Mouse (Mus musculus) c-Kit-negative CD71-positive TER-119-positive erythroid progenitor cells, embryonic 14.5 days (primary cell): ENCODE results near the gene Prss54.

Source experiments
- DNase-seq: peaks from one replicate; pipeline ENCODE4 v3.0.0-alpha.2; 2013; ENCODE audit warnings: low read depth, low spot score

The Prss54 gene

DNA sequence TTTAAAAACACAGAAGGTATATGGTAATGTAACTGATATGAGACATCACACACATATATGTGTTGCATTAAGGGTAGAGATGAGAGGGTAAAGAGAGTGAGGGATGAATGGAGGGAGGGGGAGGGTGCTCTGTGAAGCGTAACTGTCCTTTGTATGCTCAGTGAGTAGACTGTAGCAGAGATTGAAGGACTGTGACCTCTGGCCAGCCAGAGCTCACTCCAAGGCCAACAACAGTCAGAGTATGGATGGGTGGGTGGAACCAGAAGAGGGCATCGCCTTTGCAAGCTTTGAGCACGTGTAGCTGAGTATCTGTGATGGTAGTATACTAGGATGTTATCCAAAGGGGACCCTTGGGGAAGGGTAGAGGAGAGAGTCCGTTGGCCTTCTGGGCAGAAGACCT lies 24.6 kb downstream of the Prss54 start:
- DNase-seq: no peak

GRCm38 (mm10) chr8:95549871-95550829 lies 26.0 kb downstream of the Prss54 start:
- no peak for DNase-seq

- no peak for DNase-seq
Measured at GRCm38 (mm10) chr8:95547931-95548330, 28.2 kb downstream of the Prss54 start.

DNA sequence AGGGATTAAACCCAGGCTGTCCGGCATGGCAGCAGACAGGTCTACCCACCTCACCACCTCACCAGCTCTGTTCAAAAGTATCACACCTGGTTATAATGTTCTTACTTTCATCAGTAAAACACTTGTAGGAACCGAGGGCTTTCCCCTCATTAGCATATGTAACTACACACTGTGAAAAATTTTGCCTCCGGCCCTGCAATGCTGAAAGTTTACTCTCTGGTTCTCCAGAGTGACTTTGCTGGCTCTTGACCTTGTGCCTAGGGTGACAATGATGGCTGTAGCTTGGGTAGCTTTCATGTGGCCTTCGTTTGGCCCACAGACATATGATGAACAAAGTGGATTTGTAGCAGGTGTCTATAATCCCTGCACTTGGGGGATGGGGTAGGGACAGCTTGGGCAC lies 29.2 kb downstream of the Prss54 start:
- DNase-seq: no peak

GRCm38 (mm10) chr8:95545815-95546214 lies 30.3 kb downstream of the Prss54 start:
- DNase-seq: no peak

- DNase-seq: no peak
Measured at GRCm38 (mm10) chr8:95543065-95543464, 33.1 kb downstream of the Prss54 start.

DNA sequence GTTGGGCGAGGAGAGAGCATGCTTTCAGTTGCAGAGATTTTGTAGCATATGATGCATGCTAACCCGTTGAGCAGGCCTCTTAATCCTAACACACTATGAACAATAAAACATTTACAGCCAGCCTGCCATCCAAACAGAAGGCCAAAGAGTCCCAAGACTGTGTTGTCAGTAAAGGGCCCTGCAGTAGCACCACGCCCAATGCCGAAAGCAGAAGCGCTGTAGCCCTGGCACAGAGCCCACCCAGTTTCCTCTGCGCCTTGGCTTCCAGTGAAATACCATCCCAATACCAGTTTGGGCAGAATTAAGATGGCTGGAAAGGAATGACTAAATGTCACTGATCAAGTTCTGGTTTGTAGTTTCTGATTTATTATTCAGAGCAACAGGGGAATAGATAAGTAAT lies 33.9 kb downstream of the Prss54 start:
- DNase-seq: no peak

GRCm38 (mm10) chr8:95539487-95539886 lies 36.7 kb downstream of the Prss54 start:
- DNase-seq: no peak

DNA sequence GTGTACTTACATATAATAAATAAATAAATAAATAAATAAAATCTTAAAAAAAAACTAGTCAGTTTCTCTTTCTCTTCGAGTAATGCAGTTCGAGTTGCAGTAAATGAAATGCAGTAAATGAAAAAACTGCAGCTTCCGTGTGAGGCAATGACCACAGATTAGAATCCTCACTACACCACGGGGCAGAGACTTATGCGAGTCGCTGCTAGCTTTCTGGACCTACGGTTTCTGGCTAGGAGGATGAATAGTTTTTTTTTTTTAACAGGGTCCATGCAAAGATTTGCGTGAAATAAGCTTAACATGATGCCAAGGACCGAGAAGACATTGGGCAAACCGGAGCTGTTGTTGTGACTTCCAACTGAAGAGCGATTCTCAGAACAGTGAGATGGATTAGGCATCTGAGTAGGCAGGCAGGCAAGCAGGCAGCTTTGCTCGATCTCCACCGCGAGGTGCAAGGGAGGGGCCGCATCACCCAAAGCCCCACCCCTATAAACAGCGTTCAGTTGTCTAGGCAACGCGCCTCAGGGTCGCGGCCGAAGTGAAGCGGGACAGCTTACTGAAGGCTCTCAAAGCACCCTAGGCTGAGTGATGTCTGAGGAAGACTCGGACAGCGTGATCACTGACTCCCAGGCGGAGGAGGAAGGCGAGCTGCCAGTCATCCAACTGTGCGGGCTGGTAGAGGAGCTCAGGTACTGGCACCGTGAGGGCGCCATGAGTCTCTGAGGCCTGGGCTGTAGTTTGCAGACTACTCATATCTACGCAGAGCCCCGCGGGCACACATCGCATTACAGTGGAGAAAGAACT lies 42.4 kb downstream of the Prss54 start, which contains the start of gene Ccdc113:
TSS of gene Ccdc113 (plus strand) at position 502 of the 804 bp plus-strand sequence.
- no peak for DNase-seq

DNA sequence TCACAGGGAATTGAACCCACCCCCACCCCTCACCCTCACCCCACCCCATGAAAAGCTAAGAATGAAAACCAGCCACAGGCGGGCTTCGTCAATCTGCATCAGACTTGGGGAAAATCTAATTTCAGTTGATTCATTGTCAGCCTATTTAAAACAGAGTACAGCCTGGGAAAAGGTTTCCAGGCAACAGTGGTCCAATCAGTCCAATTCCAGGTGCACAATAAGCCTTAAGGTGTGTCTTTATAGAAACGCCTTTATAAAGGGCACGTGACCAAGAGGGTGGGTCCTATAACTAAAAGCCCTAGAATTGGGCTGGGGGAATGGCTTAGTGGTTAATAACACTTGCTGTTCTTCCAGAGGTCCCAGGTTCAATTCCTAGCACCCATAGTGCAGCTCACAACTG lies 43.9 kb downstream of the Prss54 start:
- DNase-seq: no peak

- no peak for DNase-seq
Measured at GRCm38 (mm10) chr8:95528750-95529310, 47.3 kb downstream of the Prss54 start.

GRCm38 (mm10) chr8:95528194-95528593 lies 47.9 kb downstream of the Prss54 start:
- no peak for DNase-seq

DNA sequence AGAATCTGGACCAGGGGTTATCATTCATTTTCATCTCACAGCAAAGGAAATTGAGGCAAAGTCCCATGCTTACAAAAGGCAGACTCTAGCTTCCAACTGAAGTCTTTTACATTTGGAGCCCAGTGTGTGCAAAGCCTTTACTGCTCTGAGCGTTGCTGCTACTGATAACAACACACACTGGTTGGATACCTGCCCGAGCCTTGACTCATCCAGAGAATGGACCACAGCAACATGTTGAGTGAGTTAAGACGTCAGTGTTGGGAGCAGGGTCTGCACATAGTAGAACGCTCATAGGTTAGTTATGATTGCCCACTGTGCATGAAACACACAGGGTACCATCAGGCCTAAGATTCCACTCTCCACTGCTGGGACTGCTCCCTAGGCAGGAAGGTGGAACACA lies 52.1 kb downstream of the Prss54 start:
- DNase-seq: no peak

DNA sequence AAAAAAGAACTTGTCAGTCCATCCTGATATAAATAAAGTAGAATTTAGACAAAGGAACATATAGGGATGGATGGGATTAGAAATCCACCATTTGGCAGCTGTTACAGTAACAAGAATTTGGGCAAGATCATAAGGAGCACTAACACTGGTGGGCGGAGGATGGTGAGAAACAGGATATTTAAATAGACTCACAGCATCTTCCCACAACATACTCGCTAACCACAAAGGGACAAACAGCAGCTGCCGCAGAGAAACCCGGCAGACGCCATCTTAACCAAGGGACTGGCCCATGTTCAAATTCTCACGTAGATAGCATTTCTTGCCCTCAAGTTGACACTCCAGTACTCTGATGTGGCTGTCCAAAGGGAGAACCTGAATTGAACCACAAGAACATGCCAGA lies 59.2 kb downstream of the Prss54 start:
- no peak for DNase-seq

GRCm38 (mm10) chr8:95513219-95513618 lies 62.9 kb downstream of the Prss54 start:
- DNase-seq: no peak

DNA sequence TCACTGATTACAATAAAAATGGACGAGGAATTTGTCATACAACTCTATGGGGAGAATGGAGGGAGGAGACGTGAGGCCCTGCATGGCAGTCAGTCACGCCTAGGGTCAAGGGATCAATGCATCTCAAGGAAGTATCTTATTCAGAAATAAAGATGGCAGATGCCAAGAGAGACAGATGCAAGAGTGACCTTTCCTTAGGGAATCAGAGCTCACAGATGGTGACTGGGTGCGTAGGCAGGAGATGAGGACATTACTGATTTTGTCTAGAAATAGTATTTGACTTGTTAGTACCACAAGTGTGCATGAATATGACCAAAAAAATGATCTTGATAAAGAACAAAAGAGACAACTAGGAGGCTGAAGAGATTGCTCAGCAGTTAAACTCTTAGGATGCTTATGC lies 63.9 kb downstream of the Prss54 start:
- no peak for DNase-seq
